Mouse (Mus musculus): ENCODE results near the gene Zfp839.

DNA sequence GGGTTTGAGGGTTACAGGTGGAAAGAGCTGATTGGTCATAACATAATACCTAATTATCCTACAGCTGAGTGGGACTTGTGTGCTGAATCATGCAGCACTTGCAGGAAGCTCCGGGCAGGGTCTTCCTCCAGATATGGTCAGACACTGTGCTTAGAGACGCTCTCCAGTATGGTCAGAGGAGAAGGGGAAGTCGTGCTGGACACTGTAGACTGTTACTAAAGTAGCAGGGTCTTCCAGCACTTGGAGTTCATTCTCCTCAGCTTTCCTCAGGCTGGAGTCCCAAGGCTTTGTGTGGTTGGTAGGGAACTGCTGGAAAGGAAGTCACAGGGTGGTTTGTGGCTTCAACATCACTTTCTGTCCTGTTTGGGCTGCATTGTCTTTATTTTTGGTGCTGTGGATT is 57.8 kb downstream of the Zfp839 start:
- TF ChIP-seq CTCF (IDR thresholded peaks at IDR 0.05; ENCODE audit: borderline replicate concordance, insufficient read depth, low read length): no peak
- no peak for TF ChIP-seq POLR2A (IDR thresholded peaks at IDR 0.05; ENCODE audit: low read depth, low read length)
